Mouse (Mus musculus): ENCODE data around the gene Adal. TPM values are rescaled to one million over a fixed set of nuclear protein-coding genes. Genes with fewer than 3 reads are reported as not detected.
A peak's percentile ranks its signal among the peaks of the same experiment; 100 is the strongest.

Gene Adal
- polyA plus RNA-seq, 1 experiment from 2014 or later, result 8.2 TPM

GRCm38 (mm10) chr2:121127536-121127935, 12.7 kb upstream of the Adal start:
- 36% methylated on average over 1 of the region's 1 CpGs for WGBS
- Histone ChIP-seq H3K9me3 (ENCODE audit: control insufficient read depth) (no peaks in the 10 kb centered on the region), H3K4me2 (replicated peaks; ENCODE audit: low read depth) (no peak overlapping the region), H3K27me3 (replicated peaks; ENCODE audit: control insufficient read depth, insufficient read depth, low read length) (no peaks in the 10 kb centered on the region), H3K4me3 (ENCODE audit: low read depth, low read length) (no peak overlapping the region), H3K36me3 (ENCODE audit: control insufficient read depth, insufficient read depth) (no peaks in the 10 kb centered on the region), H3K4me1 (replicated peaks; ENCODE audit: control insufficient read depth, insufficient read depth, low read length) (no peaks in the 10 kb centered on the region), H3K27ac (ENCODE audit: low read depth, low read length) (no peak overlapping the region), H3K9ac (ENCODE audit: low read depth, low read length) (no peak overlapping the region)
- no peak for TF ChIP-seq CTCF (IDR thresholded peaks at IDR 0.05; ENCODE audit: low read depth)
- ATAC-seq, result no peak

GRCm38 (mm10) chr2:121128865-121129620, 11.2 kb upstream of the Adal start:
- Histone ChIP-seq H3K4me1 (replicated peaks; ENCODE audit: control insufficient read depth, insufficient read depth, low read length) (no peaks in the 10 kb centered on the region), H3K4me3 (ENCODE audit: low read depth, low read length) (no peak overlapping the region), H3K36me3 (ENCODE audit: control insufficient read depth, insufficient read depth) (no peaks in the 10 kb centered on the region), H3K4me2 (replicated peaks; ENCODE audit: low read depth) (no peak overlapping the region), H3K9ac (ENCODE audit: low read depth, low read length) (no peak overlapping the region), H3K27me3 (replicated peaks; ENCODE audit: control insufficient read depth, insufficient read depth, low read length) (no peaks in the 10 kb centered on the region), H3K9me3 (ENCODE audit: control insufficient read depth) (no peaks in the 10 kb centered on the region), H3K27ac (ENCODE audit: low read depth, low read length) (no peak overlapping the region)
- no peak for ATAC-seq
- TF ChIP-seq CTCF (IDR thresholded peaks at IDR 0.05; ENCODE audit: low read depth), result no peak
- WGBS, result 51% methylated on average over 9 of the region's 9 CpGs

GRCm38 (mm10) chr2:121132822-121133221, 7.4 kb upstream of the Adal start:
- H3K4me1 ChIP-seq (replicated peaks; ENCODE audit: control insufficient read depth, insufficient read depth, low read length), result no peaks in the 10 kb centered on the region
- no peaks in the 10 kb centered on the region for H3K27me3 ChIP-seq (replicated peaks; ENCODE audit: control insufficient read depth, insufficient read depth, low read length)
- H3K4me3 ChIP-seq (ENCODE audit: low read depth, low read length), result no peak overlapping the region
- H3K36me3 ChIP-seq (ENCODE audit: control insufficient read depth, insufficient read depth), result no peaks in the 10 kb centered on the region
- no peak for TF ChIP-seq CTCF (IDR thresholded peaks at IDR 0.05; ENCODE audit: low read depth)
- no peak overlapping the region for H3K9ac ChIP-seq (ENCODE audit: low read depth, low read length)
- no peak overlapping the region for H3K4me2 ChIP-seq (replicated peaks; ENCODE audit: low read depth)
- no peaks in the 10 kb centered on the region for H3K9me3 ChIP-seq (ENCODE audit: control insufficient read depth)
- no peak for ATAC-seq
- WGBS, result 66% methylated on average over 1 of the region's 1 CpGs
- no peak overlapping the region for H3K27ac ChIP-seq (ENCODE audit: low read depth, low read length)

- no peak overlapping the region for H3K27ac ChIP-seq (ENCODE audit: low read depth, low read length)
- H3K4me1 ChIP-seq (replicated peaks; ENCODE audit: control insufficient read depth, insufficient read depth, low read length), result no peaks in the 10 kb centered on the region
- ATAC-seq, result no peak
- H3K9me3 ChIP-seq (ENCODE audit: control insufficient read depth), result no peaks in the 10 kb centered on the region
- no peak for TF ChIP-seq CTCF (IDR thresholded peaks at IDR 0.05; ENCODE audit: low read depth)
- no peaks in the 10 kb centered on the region for H3K36me3 ChIP-seq (ENCODE audit: control insufficient read depth, insufficient read depth)
- no peak overlapping the region for H3K9ac ChIP-seq (ENCODE audit: low read depth, low read length)
- H3K27me3 ChIP-seq (replicated peaks; ENCODE audit: control insufficient read depth, insufficient read depth, low read length), result no peaks in the 10 kb centered on the region
- H3K4me3 ChIP-seq (ENCODE audit: low read depth, low read length), result no peak overlapping the region
- H3K4me2 ChIP-seq (replicated peaks; ENCODE audit: low read depth), result peak overlapping the region; percentile 94
- 61% methylated on average over 4 of the region's 4 CpGs for WGBS
Measured at GRCm38 (mm10) chr2:121137371-121137770, 2.9 kb upstream of the Adal start.

- H3K36me3 ChIP-seq (ENCODE audit: control insufficient read depth, insufficient read depth), result 0 out of 2 replicates have a peak, but pooled peaks cover 7% of the 10 kb centered on the region
- H3K9me3 ChIP-seq (ENCODE audit: control insufficient read depth), result no peaks in the 10 kb centered on the region
- 27% methylated on average over 29 of the region's 29 CpGs for WGBS
- H3K27ac ChIP-seq (ENCODE audit: low read depth, low read length), result peak overlapping the region; percentile 95
- H3K4me2 ChIP-seq (replicated peaks; ENCODE audit: low read depth), result peak overlapping the region; percentile 94
- peak; percentile 4; the same call in 1 of the 2 replicates for TF ChIP-seq CTCF (IDR thresholded peaks at IDR 0.05; ENCODE audit: low read depth)
- peak; percentile 25 for ATAC-seq
- no peaks in the 10 kb centered on the region for H3K4me1 ChIP-seq (replicated peaks; ENCODE audit: control insufficient read depth, insufficient read depth, low read length)
- peak overlapping the region; percentile 86 for H3K9ac ChIP-seq (ENCODE audit: low read depth, low read length)
- H3K27me3 ChIP-seq (replicated peaks; ENCODE audit: control insufficient read depth, insufficient read depth, low read length), result no peaks in the 10 kb centered on the region
- H3K4me3 ChIP-seq (ENCODE audit: low read depth, low read length), result peak overlapping the region; percentile 81
Measured at GRCm38 (mm10) chr2:121139266-121140017, 786 bp upstream of the Adal start.

GRCm38 (mm10) chr2:121141216-121142035, 1.2 kb downstream of the Adal start:
- no peak for TF ChIP-seq CTCF (IDR thresholded peaks at IDR 0.05; ENCODE audit: low read depth)
- ATAC-seq, result no peak
- H3K4me3 ChIP-seq (ENCODE audit: low read depth, low read length), result peak overlapping the region; percentile 81
- no peak overlapping the region for H3K27ac ChIP-seq (ENCODE audit: low read depth, low read length)
- peak overlapping the region; percentile 94 for H3K4me2 ChIP-seq (replicated peaks; ENCODE audit: low read depth)
- H3K36me3 ChIP-seq (ENCODE audit: control insufficient read depth, insufficient read depth), result peaks cover 8% of the 10 kb centered on the region; the same call in 1 of the 2 replicates
- H3K9ac ChIP-seq (ENCODE audit: low read depth, low read length), result peak overlapping the region; percentile 86
- H3K4me1 ChIP-seq (replicated peaks; ENCODE audit: control insufficient read depth, insufficient read depth, low read length), result no peaks in the 10 kb centered on the region
- no peaks in the 10 kb centered on the region for H3K9me3 ChIP-seq (ENCODE audit: control insufficient read depth)
- no peaks in the 10 kb centered on the region for H3K27me3 ChIP-seq (replicated peaks; ENCODE audit: control insufficient read depth, insufficient read depth, low read length)
- 71% methylated on average over 16 of the region's 16 CpGs for WGBS

All from intestine, postnatal 0 days (tissue).